Mouse (Mus musculus) heart, adult 2 months (tissue): ENCODE measurements around the gene Zfp13. TPM values are rescaled to one million over a fixed set of nuclear protein-coding genes. Genes with fewer than 3 reads are reported as not detected.

Experiments used
- DNase-seq, 2 experiments: peaks; one replicate each; pipeline ENCODE4 v3.0.0; 2021
- H3K27ac ChIP-seq: fragments of 200-600 bp; 2 replicates; pipeline ENCODE4 v1.8.1; 2022
- H3K27me3 ChIP-seq: fragments of 200-500 bp; 2 replicates; pipeline ENCODE4 v1.6.1; 2012; ENCODE audit warnings: mild to moderate bottlenecking, low read length, inconsistent platforms, mixed read lengths; ENCODE audit not compliant: control insufficient read depth, insufficient read depth
- H3K36me3 ChIP-seq: fragments of 200-500 bp; 2 replicates; pipeline ENCODE4 v1.6.1; 2012; ENCODE audit warnings: low read length, inconsistent platforms; ENCODE audit not compliant: control insufficient read depth, insufficient read depth
- H3K4me1 ChIP-seq: fragments of 200-500 bp; 2 replicates; pipeline ENCODE4 v1.6.1; 2011; ENCODE audit warnings: low read length; ENCODE audit not compliant: control insufficient read depth, insufficient read depth
- H3K4me3 ChIP-seq: fragments of 200-600 bp; 2 replicates; pipeline ENCODE4 v1.8.1; 2022
- H3K79me2 ChIP-seq: fragments of 200-500 bp; replicated peaks from 2 replicates; pipeline ENCODE4 v1.6.1; 2012; ENCODE audit warnings: mild to moderate bottlenecking, inconsistent platforms, low read length, moderate library complexity, mixed read lengths; ENCODE audit not compliant: control insufficient read depth, insufficient read depth
- H3K9ac ChIP-seq: fragments of 200-500 bp; 2 replicates; pipeline ENCODE4 v1.6.1; 2012; ENCODE audit warnings: low read depth, mild to moderate bottlenecking, control low read depth, inconsistent platforms, low read length, mixed read lengths
- CTCF ChIP-seq: fragments of 200-600 bp; IDR thresholded peaks from 2 replicates; pipeline ENCODE4 v1.8.1; 2022; ENCODE audit warnings: antibody characterized with exemption, mild to moderate bottlenecking, moderate library complexity
- EP300 ChIP-seq: fragments of 200-500 bp; IDR thresholded peaks from 2 replicates; pipeline ENCODE4 v1.6.1; 2011; ENCODE audit warnings: low read depth, low read length, control low read depth; ENCODE audit not compliant: insufficient read depth
- POLR2A ChIP-seq: fragments of 200-500 bp; IDR thresholded peaks from 2 replicates; pipeline ENCODE4 v1.6.1; 2011; ENCODE audit warnings: mild to moderate bottlenecking, low read depth, low read length, control low read depth; ENCODE audit not compliant: insufficient read depth
- WGBS: fragments of 180-500 bp; shearing (Covaris S2); methylation state at CpG from one replicate; pipeline ENCODE4 v1.1.7; 2018; 5-methylcytosine and 5-hydroxymethylcytosine counted together
- intact Hi-C: fragments of 180-260 bp; cut with DNase I; formaldehyde crosslinking; loops from one replicate; pipeline ENCODE4 v1.15.1; 2025
- polyA plus RNA-seq: library from polyadenylated mRNA; depleted of rRNA; stranded (reverse); fragments of >200 nt; gene quantifications from 2 replicates; pipeline ENCODE4 v1.2.3, GENCODE M21; 2012
- total RNA-seq, 2 experiments: library from RNA; stranded (reverse); gene quantifications; 2 replicates each; pipeline ENCODE4 v1.2.3; 2021

The Zfp13 gene
- total and polyA plus RNA-seq, 3 experiments = 2.2 to 3.6 (median 2.8) TPM

GRCm38 (mm10) chr17:23555243-23555916 is 43.9 kb downstream of the Zfp13 start:
- Histone ChIP-seq H3K4me1 (0 out of 2 replicates have a peak, but pooled peaks cover 1% of the 10 kb centered on the region), H3K79me2 (no peaks in the 10 kb centered on the region), H3K27me3 (no peaks in the 10 kb centered on the region), H3K36me3 (no peaks in the 10 kb centered on the region), H3K4me3 (no peak overlapping the region), H3K27ac (no peak overlapping the region), H3K9ac (no peak overlapping the region)
- TF ChIP-seq CTCF (no peak), POLR2A (no peak), EP300 (no peak)
- no peak for DNase-seq
- 59% methylated on average over 7 of the region's 7 CpGs for WGBS
- intact Hi-C loops = no loop called here

- no peak overlapping the region for H3K4me3 ChIP-seq
- no peak overlapping the region for H3K27ac ChIP-seq
- 0 out of 2 replicates have a peak, but pooled peaks cover 1% of the 10 kb centered on the region for H3K4me1 ChIP-seq
- H3K27me3 ChIP-seq = no peaks in the 10 kb centered on the region
- no peaks in the 10 kb centered on the region for H3K36me3 ChIP-seq
- TF ChIP-seq EP300 (no peak), POLR2A (no peak), CTCF (no peak)
- no peak for DNase-seq
- intact Hi-C loops = no loop called here
- H3K79me2 ChIP-seq = no peaks in the 10 kb centered on the region
- no peak overlapping the region for H3K9ac ChIP-seq
Observed at GRCm38 (mm10) chr17:23554321-23554720, 45.0 kb downstream of the Zfp13 start.

- H3K4me3 ChIP-seq = no peak overlapping the region
- H3K36me3 ChIP-seq = no peaks in the 10 kb centered on the region
- H3K27me3 ChIP-seq = no peaks in the 10 kb centered on the region
- H3K4me1 ChIP-seq = 0 out of 2 replicates have a peak, but pooled peaks cover 1% of the 10 kb centered on the region
- TF ChIP-seq CTCF (no peak), POLR2A (no peak), EP300 (no peak)
- WGBS = 55% methylated on average over 1 of the region's 1 CpGs
- intact Hi-C loops = no loop called here
- H3K27ac ChIP-seq = no peak overlapping the region
- DNase-seq = no peak
- H3K79me2 ChIP-seq = no peaks in the 10 kb centered on the region
- no peak overlapping the region for H3K9ac ChIP-seq
Observed at GRCm38 (mm10) chr17:23553634-23554120, 45.6 kb downstream of the Zfp13 start.

GRCm38 (mm10) chr17:23552896-23553633 is 46.2 kb downstream of the Zfp13 start:
- no peaks in the 10 kb centered on the region for H3K79me2 ChIP-seq

GRCm38 (mm10) chr17:23551963-23552362 is 47.3 kb downstream of the Zfp13 start:
- no peak overlapping the region for H3K9ac ChIP-seq
- intact Hi-C loops = no loop called here
- no peak for TF ChIP-seq EP300
- TF ChIP-seq POLR2A = no peak
- TF ChIP-seq CTCF = no peak
- H3K36me3 ChIP-seq = no peaks in the 10 kb centered on the region
- no peaks in the 10 kb centered on the region for H3K27me3 ChIP-seq
- H3K4me3 ChIP-seq = no peak overlapping the region
- WGBS = 70% methylated on average over 5 of the region's 5 CpGs
- H3K79me2 ChIP-seq = no peaks in the 10 kb centered on the region
- no peak overlapping the region for H3K27ac ChIP-seq
- H3K4me1 ChIP-seq = 0 out of 2 replicates have a peak, but pooled peaks cover 1% of the 10 kb centered on the region
- DNase-seq = no peak

More at GRCm38 (mm10) chr17:23552896-23553633, 46.2 kb downstream of the Zfp13 start:
- H3K4me1 ChIP-seq = 0 out of 2 replicates have a peak, but pooled peaks cover 1% of the 10 kb centered on the region
- peak in 1 of 2 experiments; percentile 12 for DNase-seq
- WGBS = 91% methylated on average over 8 of the region's 8 CpGs
- no peak overlapping the region for H3K4me3 ChIP-seq
- no peaks in the 10 kb centered on the region for H3K27me3 ChIP-seq
- H3K9ac ChIP-seq = no peak overlapping the region
- TF ChIP-seq EP300 (no peak), POLR2A (no peak), CTCF (no peak)
- intact Hi-C loops = no loop called here
- no peaks in the 10 kb centered on the region for H3K36me3 ChIP-seq
- no peak overlapping the region for H3K27ac ChIP-seq

- no peak overlapping the region; the same call in 1 of the 2 replicates for H3K27ac ChIP-seq
- intact Hi-C loops = no loop called here
Observed at GRCm38 (mm10) chr17:23551416-23551815, 47.9 kb downstream of the Zfp13 start.

More at GRCm38 (mm10) chr17:23551416-23551815, 47.9 kb downstream of the Zfp13 start:
- Histone ChIP-seq H3K4me3 (no peak overlapping the region), H3K4me1 (0 out of 2 replicates have a peak, but pooled peaks cover 1% of the 10 kb centered on the region), H3K9ac (no peak overlapping the region), H3K36me3 (no peaks in the 10 kb centered on the region), H3K27me3 (no peaks in the 10 kb centered on the region), H3K79me2 (no peaks in the 10 kb centered on the region)
- TF ChIP-seq POLR2A (no peak), CTCF (no peak), EP300 (no peak)
- no peak for DNase-seq
